Mouse (Mus musculus) layer of hippocampus, adult 2 months (tissue): ENCODE measurements around the gene Gm7951. TPM values are rescaled to one million over a fixed set of nuclear protein-coding genes. Genes with fewer than 3 reads are reported as not detected.
"Not testable (repeated sequence)": the region's sequence is repeated elsewhere in the genome, so short reads cannot be mapped to it uniquely, and the experiment has no call there.

Experiments used
- DNase-seq, 2 experiments: peaks; one replicate each; pipeline ENCODE4 v3.0.0; 2022; ENCODE audit warnings: low spot score in 2 of 2
- H3K27ac ChIP-seq: fragments of 200-600 bp; 2 replicates; pipeline ENCODE4 v1.8.1; 2022
- H3K4me3 ChIP-seq: fragments of 200-600 bp; 2 replicates; pipeline ENCODE4 v1.8.1; 2022; ENCODE audit warnings: mild to moderate bottlenecking
- long read RNA-seq, 2 experiments: library from polyadenylated mRNA; stranded (forward); transcript quantifications; one replicate each; pipeline ENCODE4 v2.0.0; 2021; ENCODE audit warnings: borderline mapping rate in 2 of 2
- total RNA-seq, 2 experiments: library from RNA; stranded (reverse); gene quantifications; 2 replicates each; pipeline ENCODE4 v1.2.3; 2021

Gene Gm7951
- total RNA-seq, result not detected
- long read RNA-seq, experiment 1, result 0 reads
- long read RNA-seq, experiment 2, result 0 reads

DNA sequence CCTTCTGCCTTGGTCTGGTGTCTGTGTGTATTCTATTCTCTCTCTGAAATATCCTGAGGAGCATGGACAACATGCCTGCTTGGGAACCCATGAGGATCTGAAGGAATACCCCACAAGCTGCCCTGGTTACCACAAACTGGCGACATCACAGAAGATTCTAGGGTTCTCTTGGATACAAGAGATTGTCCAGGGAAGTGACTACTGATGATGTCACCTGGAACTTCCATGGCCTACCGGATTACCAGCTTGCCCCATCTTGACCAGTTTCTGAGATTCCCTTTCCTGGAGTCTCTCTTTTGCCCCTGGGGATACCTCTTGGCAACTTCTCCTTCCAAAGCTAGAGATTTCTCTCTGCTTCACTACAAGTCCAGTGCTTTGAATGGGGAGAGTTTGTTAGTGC is at the start of gene Gm7951:
Gene Gm7951, minus strand, starts transcription at position 101 of the 400 bp plus-strand sequence.
- H3K27ac ChIP-seq, H3K4me3 ChIP-seq, DNase-seq: not testable (repeated sequence)

- not testable (repeated sequence) for DNase-seq, H3K4me3 ChIP-seq, H3K27ac ChIP-seq
Measured at GRCm38 (mm10) chr14:42162522-42162921, 45.4 kb upstream of the Gm7951 start, which contains the start of gene Gm17027. Gene Gm17027 (minus strand): TSS chr14:42162622.

GRCm38 (mm10) chr14:42134571-42134970 is 17.4 kb upstream of the Gm7951 start:
- H3K4me3 ChIP-seq, H3K27ac ChIP-seq: not testable (repeated sequence)
- peak in 1 of 2 experiments; percentile 8 for DNase-seq

DNA sequence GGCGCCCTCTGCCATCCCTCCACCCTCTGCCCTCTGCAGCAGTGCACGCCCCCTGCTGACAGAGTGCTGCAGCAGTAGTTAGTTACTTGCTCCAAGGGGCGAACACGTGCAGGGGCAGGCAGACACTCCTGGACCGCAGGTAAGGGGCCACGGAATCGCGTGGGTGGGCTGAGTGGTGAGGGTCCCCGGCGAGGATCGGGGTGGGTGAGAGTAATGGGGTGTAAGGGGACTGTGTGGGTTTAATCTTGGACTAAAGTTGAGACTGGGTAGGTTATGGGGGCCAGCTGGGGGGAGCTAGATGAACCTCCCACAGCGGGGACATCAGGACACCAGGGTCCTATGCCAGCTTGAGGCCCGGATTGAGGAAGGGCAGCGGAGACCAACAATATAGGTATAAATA is 16.6 kb upstream of the Gm7951 start:
- DNase-seq, H3K27ac ChIP-seq, H3K4me3 ChIP-seq: not testable (repeated sequence)

Other genes starting within 250 kb of the Gm7951 start
- gene Gm7980, start 210.1 kb downstream of the Gm7951 start, total RNA-seq, result not detected
- gene 1700049E17Rik1, start 192.4 kb downstream of the Gm7951 start, total RNA-seq, result not detected
- not detected for gene 1700024B05Rik, start 173.4 kb downstream of the Gm7951 start, total RNA-seq
- gene Gm6401, start 149.4 kb downstream of the Gm7951 start, total RNA-seq, result not detected
- gene Gm3543, start 134.0 kb downstream of the Gm7951 start, total RNA-seq, result under 1 TPM; 0.88 to 1.00 TPM
- gene Gm17027, start 45.3 kb upstream of the Gm7951 start, total RNA-seq, result not detected
- 1 to 10 TPM; 2.0 to 3.0 TPM for gene Gm3573, start 73.4 kb upstream of the Gm7951 start, total RNA-seq
- gene Gm17026, start 142.7 kb upstream of the Gm7951 start, total RNA-seq, result not detected
- gene Gm9611, start 180.0 kb upstream of the Gm7951 start, total RNA-seq, result not detected
- gene Gm7995, start 192.8 kb upstream of the Gm7951 start, total RNA-seq, result not detected